In genomic region chr16:23314790-23315189, GRCm38 (mm10) we compare ENCODE assay signal across 11 mouse cellular contexts.
DNase-seq lines count a peak whose midpoint lies in the region; ATAC-seq and TF ChIP-seq lines count a peak whose summit lies in the region.
"Had no signal": no experiment of that assay in that cellular context is flagged by ENCODE, and none has a peak within 500 bp of the region (broad histone marks: within the 10 kb centered on the region; RNA-seq: fewer than 3 reads in every experiment).

No protein-coding gene starts in this region.

- no peak for TF ChIP-seq POLR2A in brain, embryonic 14.5 days (IDR thresholded peaks at IDR 0.05; ENCODE audit: borderline replicate concordance, extremely low read depth, insufficient read depth, insufficient read length, poor library complexity, severe bottlenecking)

- TF ChIP-seq CTCF in brain, embryonic 14.5 days (IDR thresholded peaks at IDR 0.05; ENCODE audit: borderline replicate concordance, extremely low read depth, insufficient read depth, insufficient read length), result no peak
- TF ChIP-seq CTCF in left cerebral cortex, adult 2 months (IDR thresholded peaks at IDR 0.05), result no peak

- intact Hi-C loops in left cerebral cortex, adult 2 months (cut with DNase I), result no loop called here
- intact Hi-C loops in left cerebral cortex, postnatal 25 days (cut with DNase I), result no loop called here

- 0 out of 2 replicates have a peak, but pooled peaks cover 2% of the 10 kb centered on the region for H3K4me1 ChIP-seq in hindbrain, embryonic 11.5 days (replicated peaks; ENCODE audit: control insufficient read depth, insufficient read depth, low read length)
- no peaks in the 10 kb centered on the region for H3K4me1 ChIP-seq in hindbrain, embryonic 16.5 days (ENCODE audit: control insufficient read depth, insufficient read depth, low read depth, low read length)
- H3K4me1 ChIP-seq in intestine, embryonic 16.5 days (ENCODE audit: control insufficient read depth, insufficient read depth, low read length), result peaks cover 3% of the 10 kb centered on the region
- H3K4me1 ChIP-seq: forebrain, embryonic 13.5 days; neural tube, embryonic 12.5 days had no signal

- WGBS in hindbrain, embryonic 11.5 days, result 9% methylated on average over 7 of the region's 7 CpGs
- 11% methylated on average over 7 of the region's 7 CpGs for WGBS in hindbrain, embryonic 16.5 days
- 23% methylated on average over 7 of the region's 7 CpGs for WGBS in intestine, embryonic 16.5 days

- H3K36me3 ChIP-seq in hindbrain, embryonic 11.5 days (ENCODE audit: control insufficient read depth, insufficient read depth, low read length), result no peaks in the 10 kb centered on the region
- H3K36me3 ChIP-seq in hindbrain, embryonic 16.5 days (ENCODE audit: control insufficient read depth, insufficient read depth, low read length), result no peaks in the 10 kb centered on the region
- H3K36me3 ChIP-seq in intestine, embryonic 16.5 days (ENCODE audit: control insufficient read depth, insufficient read depth, low read length), result 0 out of 2 replicates have a peak, but pooled peaks cover 2% of the 10 kb centered on the region

- H3K27me3 ChIP-seq in hindbrain, embryonic 11.5 days (ENCODE audit: control insufficient read depth, insufficient read depth, low read length), result no peaks in the 10 kb centered on the region
- H3K27me3 ChIP-seq in hindbrain, embryonic 16.5 days (replicated peaks; ENCODE audit: control insufficient read depth, insufficient read depth, low read length), result no peaks in the 10 kb centered on the region
- H3K27me3 ChIP-seq in intestine, embryonic 16.5 days (replicated peaks; ENCODE audit: control insufficient read depth, insufficient read depth, low read length), result no peaks in the 10 kb centered on the region
- H3K27me3 ChIP-seq: forebrain, embryonic 13.5 days; neural tube, embryonic 12.5 days had no signal

- no peak overlapping the region for H3K4me3 ChIP-seq in hindbrain, embryonic 11.5 days (ENCODE audit: low read depth, low read length)
- H3K4me3 ChIP-seq in hindbrain, embryonic 16.5 days (ENCODE audit: low read length), result no peak overlapping the region
- H3K4me3 ChIP-seq in intestine, embryonic 16.5 days (ENCODE audit: low read length), result no peak overlapping the region
- H3K4me3 ChIP-seq in left cerebral cortex, adult 2 months, result no peak overlapping the region
- H3K4me3 ChIP-seq: forebrain, embryonic 13.5 days; neural tube, embryonic 12.5 days had no signal

- H3K9ac ChIP-seq in hindbrain, embryonic 11.5 days (ENCODE audit: low read depth, low read length), result no peak overlapping the region
- H3K9ac ChIP-seq in hindbrain, embryonic 16.5 days (ENCODE audit: low read depth, low read length), result no peak overlapping the region
- no peak overlapping the region for H3K9ac ChIP-seq in intestine, embryonic 16.5 days (ENCODE audit: low read depth, low read length)
- H3K9ac ChIP-seq: forebrain, embryonic 13.5 days; neural tube, embryonic 12.5 days had no signal

- no peak overlapping the region for H3K4me2 ChIP-seq in hindbrain, embryonic 11.5 days (replicated peaks; ENCODE audit: low read depth, low read length)
- H3K4me2 ChIP-seq in hindbrain, embryonic 16.5 days (ENCODE audit: low read length), result no peak overlapping the region
- no peak overlapping the region for H3K4me2 ChIP-seq in intestine, embryonic 16.5 days (ENCODE audit: low read depth, low read length)
- H3K4me2 ChIP-seq: forebrain, embryonic 13.5 days; neural tube, embryonic 12.5 days had no signal

- H3K27ac ChIP-seq in hindbrain, embryonic 11.5 days (ENCODE audit: low read depth, low read length), result no peak overlapping the region
- no peak overlapping the region for H3K27ac ChIP-seq in hindbrain, embryonic 16.5 days (ENCODE audit: low read depth, low read length)
- peak overlapping the region; percentile 69 for H3K27ac ChIP-seq in intestine, embryonic 16.5 days (ENCODE audit: low read length)
- H3K27ac ChIP-seq in left cerebral cortex, adult 2 months, result no peak overlapping the region
- H3K27ac ChIP-seq: forebrain, embryonic 13.5 days; neural tube, embryonic 12.5 days had no signal

- no peak for ATAC-seq in hindbrain, embryonic 11.5 days (ENCODE audit: low FRiP score)
- no peak for ATAC-seq in hindbrain, embryonic 16.5 days
- ATAC-seq in intestine, embryonic 16.5 days, result peak; percentile 54
- ATAC-seq: forebrain, embryonic 13.5 days had no signal

- H3K9me3 ChIP-seq in hindbrain, embryonic 11.5 days (ENCODE audit: control insufficient read depth, low read length), result no peaks in the 10 kb centered on the region
- H3K9me3 ChIP-seq in hindbrain, embryonic 16.5 days (ENCODE audit: control insufficient read depth, low read length), result no peaks in the 10 kb centered on the region
- no peaks in the 10 kb centered on the region for H3K9me3 ChIP-seq in intestine, embryonic 16.5 days (ENCODE audit: control insufficient read depth, low read length)
- H3K9me3 ChIP-seq: forebrain, embryonic 13.5 days had no signal

- peak; percentile 18 for DNase-seq in hindbrain, embryonic 11.5 days (ENCODE audit: low spot score)
- peak; percentile 17 for DNase-seq in brain, embryonic 14.5 days (ENCODE audit: low read depth)
- peak; percentile 30 to 37 for DNase-seq in monocyte, adult 2 months (ENCODE audit: low read depth in 1 of 2, low spot score in 2 of 2)
- no peak for DNase-seq in T-cell, adult 2 months (ENCODE audit: low spot score)
- no peak for DNase-seq in left cerebral cortex, adult 2 months (ENCODE audit: extremely low spot score in 1 of 2, low spot score in 2 of 2)
- no peak for DNase-seq in left cerebral cortex, postnatal 25 days (ENCODE audit: low spot score in 2 of 2)
- DNase-seq: adrenal gland, postnatal 25 days had no signal

Comparison
In these comparisons a context has a peak if more than half of its experiments do, and no peak if none do; other contexts are left out.
1. DNase-seq: peak in hindbrain, embryonic 11.5 days (single experiment), brain, embryonic 14.5 days (single experiment) and monocyte, adult 2 months (2 of 2); none in T-cell, adult 2 months (single experiment), left cerebral cortex, adult 2 months (0 of 2) and left cerebral cortex, postnatal 25 days (0 of 2).